Mouse (Mus musculus) MEL (cell line): ENCODE results near the gene Stx18.

Experiments
- CTCF ChIP-seq, 3 experiments: IDR thresholded peaks in 2 of 3; conservative IDR thresholded peaks in 1 of 3; 2 replicates each; pipeline ENCODE4 v1.5.1; 2011 to 2012; ENCODE audit warnings: low read length in 3 of 3, low read depth in 2 of 3, mild to moderate bottlenecking in 2 of 3, improper control_type of control experiment in 1 of 3, inconsistent platforms in 1 of 3, mixed read lengths in 1 of 3, moderate library complexity in 1 of 3; ENCODE audit not compliant: control insufficient read depth in 1 of 3, insufficient read depth in 1 of 3, poor library complexity in 1 of 3, severe bottlenecking in 1 of 3
- MAZ ChIP-seq: IDR thresholded peaks from 2 replicates; pipeline ENCODE4 v1.6.1; 2012; ENCODE audit warnings: low read depth, mild to moderate bottlenecking, inconsistent platforms, low read length, improper control_type of control experiment

DNA sequence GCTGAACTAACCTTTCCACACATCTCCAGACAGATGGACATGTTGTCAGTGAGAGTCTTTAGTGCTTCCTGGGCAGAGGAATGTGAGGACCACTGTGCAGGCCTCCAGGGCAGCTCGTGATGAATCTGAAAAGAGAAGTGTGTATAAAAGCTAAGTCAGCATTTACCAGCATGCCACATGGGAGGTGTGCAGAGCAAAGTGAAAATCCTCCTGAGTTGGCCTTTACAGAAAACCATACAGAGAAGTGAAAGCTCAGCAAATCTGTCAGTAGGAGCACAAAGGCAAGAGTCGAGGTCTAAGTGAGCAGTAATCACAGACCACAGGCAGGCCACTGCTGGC is 53.4 kb downstream of the Stx18 start:
- TF ChIP-seq CTCF (IDR thresholded peaks at IDR 0.05 in 2 of 3, conservative IDR thresholded peaks at IDR 0.05 in 1 of 3; ENCODE audit: control insufficient read depth in 1 of 3, insufficient read depth in 1 of 3, low read depth in 2 of 3, low read length in 3 of 3, poor library complexity in 1 of 3, severe bottlenecking in 1 of 3) = no peak
- TF ChIP-seq MAZ = no peak
